Mouse (Mus musculus) left cerebral cortex, adult 2 months (tissue): Measurements from ENCODE around the gene Rprml. TPM values are rescaled to one million over a fixed set of nuclear protein-coding genes. Genes with fewer than 3 reads are reported as not detected.

Experiments used
- DNase-seq, 2 experiments: peaks; one replicate each; pipeline ENCODE4 v3.0.0; 2021 to 2022; ENCODE audit warnings: low spot score in 2 of 2, mixed read lengths in 1 of 2; ENCODE audit errors: extremely low spot score in 1 of 2
- H3K27ac ChIP-seq: fragments of 200-600 bp; 2 replicates; pipeline ENCODE4 v1.8.1; 2022
- H3K4me3 ChIP-seq: fragments of 200-600 bp; 2 replicates; pipeline ENCODE4 v1.8.1; 2022
- CTCF ChIP-seq: fragments of 200-600 bp; IDR thresholded peaks from 2 replicates; pipeline ENCODE4 v1.8.1; 2022; ENCODE audit warnings: antibody characterized with exemption, mild to moderate bottlenecking, moderate library complexity
- intact Hi-C: fragments of 180-260 bp; cut with DNase I; formaldehyde crosslinking; loops from one replicate; pipeline ENCODE4 v1.15.1; 2025
- total RNA-seq, 2 experiments: library from RNA; stranded (reverse); gene quantifications; 2 replicates each; pipeline ENCODE4 v1.2.3; 2021

The Rprml gene
- total RNA-seq, 2 experiments from 2014 or later: 92.5 to 92.7 TPM

DNA sequence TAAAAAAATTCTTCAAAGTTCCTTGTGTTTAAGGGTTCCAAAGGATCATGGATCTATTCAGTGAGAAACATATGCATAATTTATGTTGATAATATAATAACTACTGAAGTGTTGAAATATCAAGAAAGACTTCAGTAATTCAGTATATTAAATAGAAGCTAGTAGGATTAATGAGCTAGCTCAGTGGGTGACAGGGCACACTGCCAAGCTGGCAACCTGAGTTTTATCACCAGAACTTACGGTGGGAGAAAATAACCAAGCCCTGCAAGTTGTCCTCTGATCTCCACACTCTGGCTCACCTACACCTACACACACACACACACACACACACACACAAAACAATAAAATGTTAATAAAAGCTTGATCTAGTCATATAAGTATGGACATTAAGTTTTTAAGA is 43.9 kb downstream of the Rprml start:
- Histone ChIP-seq H3K27ac (no peak overlapping the region), H3K4me3 (no peak overlapping the region)
- TF ChIP-seq CTCF: no peak
- intact Hi-C loops: no loop called here
- no peak for DNase-seq

DNA sequence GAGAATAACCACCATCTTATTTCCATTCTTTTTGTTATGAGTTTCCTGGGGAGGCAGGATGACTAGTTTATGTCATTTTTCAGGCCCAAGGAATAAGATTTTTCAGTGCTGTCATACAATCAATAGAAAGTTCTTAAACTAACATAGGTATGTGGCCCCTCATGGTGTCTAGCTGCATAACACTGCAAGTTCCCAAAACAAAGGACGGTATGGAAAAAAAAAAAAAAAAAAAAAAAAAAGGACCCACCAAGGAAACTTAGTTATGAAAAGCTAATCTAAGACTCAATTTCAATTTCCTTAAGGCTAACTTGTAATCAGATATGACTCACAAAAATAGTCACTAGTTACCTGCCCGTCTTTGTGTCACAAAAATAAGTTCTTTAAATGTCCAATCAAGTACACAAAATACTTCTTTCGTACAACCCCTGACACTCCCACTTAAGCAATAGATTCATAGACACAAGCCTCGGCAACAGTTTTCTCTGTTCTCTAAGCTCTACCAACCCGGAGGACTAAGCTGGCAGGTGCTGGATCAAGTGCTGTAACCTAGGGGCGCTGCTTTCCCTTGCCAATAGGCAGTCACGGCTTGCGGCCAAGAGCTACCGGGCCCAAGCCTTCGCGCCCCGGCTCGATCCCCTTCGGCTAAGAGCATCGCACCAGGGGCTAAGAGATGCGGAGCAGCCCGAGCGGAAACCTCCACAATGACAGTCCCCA is 47.6 kb downstream of the Rprml start:
- Histone ChIP-seq H3K27ac (peak overlapping the region; percentile 100), H3K4me3 (peak overlapping the region; percentile 93)
- intact Hi-C loops: no loop called here
- TF ChIP-seq CTCF: no peak
- no peak for DNase-seq

DNA sequence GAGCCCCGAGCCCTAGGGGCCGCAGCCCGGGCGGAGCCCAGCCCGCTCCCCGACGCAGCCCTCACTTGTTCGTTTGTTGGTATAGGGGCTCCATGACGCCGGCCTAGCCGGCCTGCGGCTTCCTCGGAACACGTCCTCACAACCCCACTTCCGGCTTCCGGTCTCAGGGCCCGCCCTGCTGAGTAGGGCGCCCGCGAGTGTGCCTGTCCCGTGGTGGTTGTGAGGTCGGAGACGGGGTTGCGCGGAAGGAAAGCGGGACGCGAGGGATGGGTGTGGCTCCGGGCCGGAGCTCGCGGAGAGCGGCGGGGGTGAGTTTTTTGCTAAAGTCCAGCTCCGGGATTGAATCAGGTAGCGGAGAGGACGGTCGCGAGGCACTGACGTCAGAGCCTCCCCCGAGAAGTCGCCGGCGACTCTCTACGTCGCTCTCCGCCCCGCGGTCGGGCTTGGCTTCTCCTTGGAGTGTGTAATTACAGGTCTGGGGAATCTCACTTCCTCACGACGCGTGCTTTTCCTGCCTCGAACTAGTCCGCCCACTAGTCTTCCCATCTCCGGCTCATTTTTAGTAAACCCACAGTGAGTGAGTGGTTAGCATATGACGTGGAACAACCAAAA is 48.3 kb downstream of the Rprml start, which contains the start of gene Gosr2:
Gene Gosr2 (minus strand): TSS at position 334 of the 612 bp plus-strand sequence.
- peak within 1 kb of the TSS; percentile 93 for H3K4me3 ChIP-seq
- H3K27ac ChIP-seq: peak within 1 kb of the TSS; percentile 100
- no peak; the same call in 1 of the 2 replicates for TF ChIP-seq CTCF
- intact Hi-C loops: no loop called here
- DNase-seq: peak; percentile 86 to 88

DNA sequence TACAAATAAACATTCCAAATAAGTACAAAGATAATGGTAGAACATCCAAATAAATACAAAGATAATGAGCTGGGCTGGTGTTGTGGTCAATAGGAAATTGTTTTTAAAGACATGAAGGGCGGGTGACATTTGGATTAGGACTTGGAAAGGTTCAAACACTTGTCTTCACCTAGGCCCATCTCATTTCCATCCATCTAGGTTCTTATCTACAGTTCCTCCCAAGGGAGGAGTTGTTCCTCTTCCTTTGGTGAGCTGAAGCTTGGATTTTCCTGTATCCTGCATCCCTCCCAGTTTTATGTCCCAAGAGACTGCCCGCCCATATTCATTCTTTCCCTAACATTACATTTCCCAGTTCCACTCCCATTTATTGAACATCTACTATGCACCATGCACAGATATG is 48.9 kb downstream of the Rprml start:
- intact Hi-C loops: no loop called here
- TF ChIP-seq CTCF: no peak
- DNase-seq: no peak
- Histone ChIP-seq H3K4me3 (peak overlapping the region; percentile 93), H3K27ac (peak overlapping the region; percentile 100)

Other genes starting within 250 kb of the Rprml start
- gene Plekhm1, start 236.9 kb upstream of the Rprml start, total RNA-seq: 10 to 100 TPM; 17.0 to 19.8 TPM
- gene Lrrc37a, start 145.0 kb upstream of the Rprml start, total RNA-seq: not detected
- gene Gm884, start 28.4 kb upstream of the Rprml start, total RNA-seq: under 1 TPM; 0.05 to 0.07 TPM
- gene Lyzl6, start 10.7 kb upstream of the Rprml start, total RNA-seq: not detected
- gene Gosr2, start 48.3 kb downstream of the Rprml start, total RNA-seq: 10 to 100 TPM; 71.1 to 72.4 TPM
- under 1 TPM; 0.23 to 0.34 TPM for gene Wnt9b, start 100.3 kb downstream of the Rprml start, total RNA-seq
- 1 to 10 TPM; 1.2 TPM for gene Wnt3, start 124.6 kb downstream of the Rprml start, total RNA-seq